Mouse (Mus musculus): ENCODE data around the gene Gm21860. TPM values are rescaled to one million over a fixed set of nuclear protein-coding genes. Genes with fewer than 3 reads are reported as not detected.
"Not testable (repeated sequence)": the region's sequence is repeated elsewhere in the genome, so short reads cannot be mapped to it uniquely, and the experiment has no call there.

Gene Gm21860
- polyA plus RNA-seq, 1 experiment, result not detected

DNA sequence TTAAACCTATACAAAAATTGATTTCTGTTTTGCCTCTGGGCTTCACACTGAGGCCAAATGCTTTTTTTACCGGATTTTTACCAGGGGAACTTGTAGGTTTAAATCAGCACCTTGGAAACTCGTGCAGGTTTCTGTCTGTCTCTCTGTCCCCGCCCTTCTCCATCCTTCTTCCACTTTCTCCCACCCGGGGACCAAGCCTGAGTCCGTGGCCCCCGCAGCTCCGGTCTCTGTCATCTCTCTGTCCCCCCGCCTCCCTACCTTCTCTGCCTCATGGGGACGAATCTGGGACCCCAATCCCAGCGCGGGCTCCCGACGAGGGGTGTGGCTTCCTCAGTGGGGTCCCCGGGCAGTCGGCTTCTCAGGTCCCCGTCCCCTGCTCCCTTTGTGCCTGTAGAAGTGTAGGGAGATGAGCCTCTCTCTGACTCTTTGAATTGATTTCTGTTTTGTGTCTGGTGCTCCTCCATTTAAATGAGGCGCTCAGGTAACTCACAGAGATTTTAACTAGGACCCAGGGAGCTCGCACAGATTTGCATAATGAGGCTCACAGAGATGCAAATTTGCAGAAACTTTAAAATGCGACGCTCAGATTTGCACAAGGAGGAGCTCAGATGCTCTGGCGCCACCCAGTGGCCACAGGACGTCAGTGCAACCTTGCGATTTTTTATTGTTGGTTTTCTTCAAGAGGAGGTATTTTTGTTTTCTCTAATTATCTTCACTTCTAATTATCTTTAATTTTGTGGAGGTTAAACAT lies 28.7 kb downstream of the Gm21860 start:
- H3K4me3 ChIP-seq (ENCODE audit: insufficient read depth, low read length); H3K4me1 ChIP-seq (ENCODE audit: control insufficient read depth, insufficient read depth, low read length); H3K27ac ChIP-seq (ENCODE audit: insufficient read depth, low read depth, low read length): not testable (repeated sequence)

DNA sequence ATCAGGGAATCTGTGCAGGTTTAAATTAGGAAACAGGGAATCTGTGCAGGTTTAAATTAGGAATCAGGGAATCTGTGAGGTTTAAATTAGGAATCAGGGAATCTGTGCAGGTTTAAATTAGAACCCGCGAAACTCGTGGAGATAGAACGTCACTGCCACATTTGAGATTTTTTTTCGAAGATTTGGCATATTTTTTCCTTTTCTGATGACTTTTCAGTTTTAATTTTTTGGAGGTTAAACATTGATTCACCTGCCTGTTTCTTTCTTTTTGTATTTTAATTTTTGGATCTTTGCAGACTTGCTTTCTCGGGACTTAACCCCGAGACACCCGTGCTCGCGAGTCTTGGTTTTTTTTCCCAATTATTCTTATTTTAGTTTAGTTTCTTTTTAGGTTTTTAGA lies 29.5 kb downstream of the Gm21860 start:
- H3K4me1 ChIP-seq (ENCODE audit: control insufficient read depth, insufficient read depth, low read length); H3K4me3 ChIP-seq (ENCODE audit: insufficient read depth, low read length); H3K27ac ChIP-seq (ENCODE audit: insufficient read depth, low read depth, low read length): not testable (repeated sequence)

DNA sequence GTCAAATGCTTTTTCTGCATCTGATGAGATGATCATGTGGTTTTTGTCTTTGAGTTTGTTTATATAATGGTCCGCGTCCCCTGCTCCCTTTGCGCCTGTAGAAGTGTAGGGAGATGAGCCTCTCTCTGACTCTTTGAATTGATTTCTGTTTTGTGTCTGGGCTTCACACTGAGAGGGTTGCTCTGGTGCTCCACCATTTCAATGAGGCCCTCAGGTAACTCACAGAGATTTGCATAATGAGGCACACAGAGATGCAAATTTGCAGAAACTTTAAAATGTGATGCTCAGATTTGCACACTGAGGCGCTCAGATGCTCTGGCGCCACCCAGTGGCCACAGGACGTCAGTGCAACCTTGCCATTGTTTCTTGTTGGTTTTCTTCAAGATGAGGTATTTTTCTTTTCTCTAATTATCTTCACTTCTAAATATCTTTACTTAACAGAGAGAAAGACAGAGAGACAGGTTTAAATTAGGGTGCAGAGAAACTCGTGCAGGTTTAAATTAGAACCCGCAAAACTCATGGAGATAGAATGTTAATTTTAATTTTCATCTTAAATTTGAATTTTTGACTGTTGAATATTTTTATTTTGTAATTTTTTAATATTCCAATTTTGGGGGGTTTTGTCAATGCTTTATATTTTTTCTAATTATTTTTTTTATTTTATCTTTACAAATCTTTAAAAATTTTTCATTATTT lies 30.5 kb downstream of the Gm21860 start:
- not testable (repeated sequence) for H3K4me1 ChIP-seq (ENCODE audit: control insufficient read depth, insufficient read depth, low read length); H3K27ac ChIP-seq (ENCODE audit: insufficient read depth, low read depth, low read length); H3K4me3 ChIP-seq (ENCODE audit: insufficient read depth, low read length)

GRCm38 (mm10) chrY:90723336-90723987 lies 31.2 kb downstream of the Gm21860 start:
- not testable (repeated sequence) for H3K4me1 ChIP-seq (ENCODE audit: control insufficient read depth, insufficient read depth, low read length); H3K27ac ChIP-seq (ENCODE audit: insufficient read depth, low read depth, low read length); H3K4me3 ChIP-seq (ENCODE audit: insufficient read depth, low read length)

- not testable (repeated sequence) for H3K4me3 ChIP-seq (ENCODE audit: insufficient read depth, low read length); H3K27ac ChIP-seq (ENCODE audit: insufficient read depth, low read depth, low read length); H3K4me1 ChIP-seq (ENCODE audit: control insufficient read depth, insufficient read depth, low read length)
These were observed 34.1 kb downstream of the Gm21860 start for GRCm38 (mm10) chrY:90720505-90720904.

DNA sequence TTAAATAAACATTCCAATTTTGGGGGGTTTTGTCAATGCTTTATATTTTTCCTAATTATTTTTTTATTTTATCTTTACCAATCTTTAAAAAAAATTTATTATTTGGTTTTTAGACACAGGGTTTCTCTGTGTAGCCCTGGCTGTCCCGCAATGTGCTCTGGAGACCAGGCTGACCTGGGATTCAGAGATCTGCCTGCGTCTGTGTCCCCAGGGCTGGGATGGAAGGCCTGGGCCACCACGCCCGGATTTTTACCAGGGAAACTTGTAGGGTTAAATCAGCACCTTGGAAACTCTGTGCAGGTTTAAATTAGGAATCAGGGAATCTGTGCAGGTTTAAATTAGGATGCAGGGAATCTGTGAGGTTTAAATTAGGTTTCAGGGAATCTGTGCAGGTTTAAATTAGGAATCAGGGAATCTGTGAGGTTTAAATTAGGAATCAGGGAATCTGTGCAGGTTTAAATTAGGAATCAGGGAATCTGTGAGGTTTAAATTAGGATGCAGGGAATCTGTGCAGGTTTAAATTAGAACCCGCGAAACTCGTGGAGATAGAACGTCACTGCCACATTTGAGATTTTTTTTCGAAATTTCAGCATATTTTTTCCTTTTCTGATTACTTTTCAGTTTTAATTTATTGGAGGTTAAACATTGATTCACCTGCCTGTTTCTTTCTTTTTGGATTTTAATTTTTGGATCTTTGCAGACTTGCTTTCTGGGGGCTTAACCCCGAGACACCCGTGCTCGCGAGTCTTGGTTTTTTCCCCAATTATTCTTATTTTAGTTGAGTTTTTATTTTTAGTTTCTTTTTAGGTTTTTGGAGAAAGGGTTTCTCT lies 35.0 kb downstream of the Gm21860 start:
- not testable (repeated sequence) for H3K4me3 ChIP-seq (ENCODE audit: insufficient read depth, low read length); H3K27ac ChIP-seq (ENCODE audit: insufficient read depth, low read depth, low read length); H3K4me1 ChIP-seq (ENCODE audit: control insufficient read depth, insufficient read depth, low read length)

- not testable (repeated sequence) for H3K27ac ChIP-seq (ENCODE audit: insufficient read depth, low read depth, low read length); H3K4me1 ChIP-seq (ENCODE audit: control insufficient read depth, insufficient read depth, low read length); H3K4me3 ChIP-seq (ENCODE audit: insufficient read depth, low read length)
These were observed 35.8 kb downstream of the Gm21860 start for GRCm38 (mm10) chrY:90718583-90719402.

DNA sequence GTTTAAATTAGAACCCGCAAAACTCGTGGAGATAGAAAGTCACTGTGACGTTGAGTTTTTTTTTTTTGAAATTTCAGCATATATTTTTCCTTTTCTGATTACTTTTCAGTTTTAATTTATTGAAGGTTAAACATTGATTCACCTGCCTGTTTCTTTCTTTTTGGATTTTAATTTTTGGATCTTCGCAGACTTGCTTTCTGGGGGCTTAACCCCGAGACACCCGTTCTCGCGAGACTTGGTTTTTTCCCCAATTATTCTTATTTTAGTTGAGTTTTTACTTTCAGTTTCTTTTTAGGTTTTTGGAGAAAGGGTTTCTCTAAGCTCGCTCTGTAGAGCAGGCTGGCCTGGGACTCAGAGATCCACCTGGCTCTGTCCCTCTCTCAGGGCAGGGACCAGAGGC lies 36.6 kb downstream of the Gm21860 start:
- not testable (repeated sequence) for H3K27ac ChIP-seq (ENCODE audit: insufficient read depth, low read depth, low read length); H3K4me3 ChIP-seq (ENCODE audit: insufficient read depth, low read length); H3K4me1 ChIP-seq (ENCODE audit: control insufficient read depth, insufficient read depth, low read length)

DNA sequence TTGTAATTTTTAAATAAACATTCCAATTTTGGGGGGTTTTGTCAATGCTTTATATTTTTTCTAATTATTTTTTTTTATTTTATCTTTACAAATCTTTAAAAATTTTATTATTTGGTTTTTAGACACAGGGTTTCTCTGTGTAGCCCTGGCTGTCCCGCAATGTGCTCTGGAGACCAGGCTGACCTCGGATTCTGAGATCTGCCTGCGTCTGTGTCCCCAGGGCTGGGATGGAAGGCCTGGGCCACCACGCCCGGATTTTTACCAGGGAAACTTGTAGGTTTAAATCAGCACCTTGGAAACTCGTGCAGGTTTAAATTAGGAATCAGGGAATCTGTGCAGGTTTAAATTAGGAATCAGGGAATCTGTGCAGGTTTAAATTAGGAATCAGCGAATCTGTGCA lies 37.1 kb downstream of the Gm21860 start:
- not testable (repeated sequence) for H3K4me1 ChIP-seq (ENCODE audit: control insufficient read depth, insufficient read depth, low read length); H3K4me3 ChIP-seq (ENCODE audit: insufficient read depth, low read length)

More for the DNA sequence above, 37.1 kb downstream of the Gm21860 start:
- H3K27ac ChIP-seq (ENCODE audit: insufficient read depth, low read depth, low read length), result not testable (repeated sequence)

Other genes with a start within 250 kb of the Gm21860 start
- gene Gm47283, start 29.9 kb upstream of the Gm21860 start, polyA plus RNA-seq (2012; ENCODE audit: insufficient read depth, insufficient read length, missing spikeins), result not detected in 2 replicates
- gene Gm21748, start 84.4 kb upstream of the Gm21860 start, polyA plus RNA-seq (2012; ENCODE audit: insufficient read depth, insufficient read length, missing spikeins), result not detected in 2 replicates

Measured in bone marrow macrophage, adult 2 months (primary cell).